In genomic region chr2:164438257-164438656, GRCm38 (mm10) we compare ENCODE assay signal across 15 mouse cellular contexts. TPM values are rescaled to one million over a fixed set of nuclear protein-coding genes. Genes with fewer than 3 reads are reported as not detected.
DNase-seq lines count a peak whose midpoint lies in the region; ATAC-seq and TF ChIP-seq lines count a peak whose summit lies in the region.
"Had no signal": no experiment of that assay in that cellular context is flagged by ENCODE, and none has a peak within 500 bp of the region (broad histone marks: within the 10 kb centered on the region; RNA-seq: fewer than 3 reads in every experiment).

No protein-coding gene starts in this region.

- 52% methylated on average over 8 of the region's 8 CpGs for WGBS in heart, embryonic 16.5 days
- WGBS in heart, embryonic 12.5 days = 49% methylated on average over 8 of the region's 8 CpGs
- WGBS in kidney, embryonic 14.5 days = 25% methylated on average over 8 of the region's 8 CpGs
- 42% methylated on average over 8 of the region's 8 CpGs for WGBS in liver, postnatal 0 days (ENCODE audit: insufficient replicate concordance)

- no peaks in the 10 kb centered on the region; the same call in 1 of the 2 replicates for H3K27me3 ChIP-seq in heart, embryonic 16.5 days (ENCODE audit: control insufficient read depth, insufficient read depth, low read length)
- H3K27me3 ChIP-seq in heart, embryonic 12.5 days (replicated peaks) = peaks cover 4% of the 10 kb centered on the region; the same call in 1 of the 2 replicates
- no peaks in the 10 kb centered on the region for H3K27me3 ChIP-seq in kidney, embryonic 14.5 days (ENCODE audit: control insufficient read depth, insufficient read depth, low read length)
- 0 out of 2 replicates have a peak, but pooled peaks cover 6% of the 10 kb centered on the region for H3K27me3 ChIP-seq in liver, postnatal 0 days (ENCODE audit: insufficient read depth, low read length)

- no peak for TF ChIP-seq EP300 in liver, postnatal 0 days (IDR thresholded peaks at IDR 0.05; ENCODE audit: low read depth)

- H3K4me3 ChIP-seq in heart, embryonic 16.5 days (ENCODE audit: low read length) = no peak overlapping the region
- H3K4me3 ChIP-seq in heart, embryonic 12.5 days = no peak overlapping the region
- no peak overlapping the region for H3K4me3 ChIP-seq in brown adipose tissue, adult 24 weeks (ENCODE audit: insufficient read depth, low read depth, low read length)
- no peak overlapping the region for H3K4me3 ChIP-seq in kidney, embryonic 14.5 days (ENCODE audit: low read length)
- H3K4me3 ChIP-seq in liver, postnatal 0 days (ENCODE audit: low read depth, low read length) = peak overlapping the region; percentile 36
- H3K4me3 ChIP-seq: limb, embryonic 10.5 days; neural tube, embryonic 15.5 days had no signal

- H3K27ac ChIP-seq in heart, embryonic 16.5 days (ENCODE audit: low read length) = no peak overlapping the region
- H3K27ac ChIP-seq in heart, embryonic 12.5 days (ENCODE audit: poor library complexity, severe bottlenecking) = no peak overlapping the region
- H3K27ac ChIP-seq in brown adipose tissue, adult 24 weeks (replicated peaks; ENCODE audit: low read depth, low read length) = peak overlapping the region; percentile 64; the same call in 1 of the 2 replicates
- peak overlapping the region; percentile 53 for H3K27ac ChIP-seq in kidney, embryonic 14.5 days (ENCODE audit: low read depth, low read length)
- 0 out of 2 replicates have a peak overlapping the region, but pooled peaks have one; percentile 50 for H3K27ac ChIP-seq in liver, postnatal 0 days (ENCODE audit: low read depth)
- H3K27ac ChIP-seq: limb, embryonic 10.5 days; neural tube, embryonic 15.5 days had no signal

- peaks cover 32% of the 10 kb centered on the region for H3K4me1 ChIP-seq in heart, embryonic 16.5 days (ENCODE audit: control insufficient read depth, insufficient read depth, low read length)
- H3K4me1 ChIP-seq in heart, embryonic 12.5 days (replicated peaks) = peaks cover 86% of the 10 kb centered on the region
- H3K4me1 ChIP-seq in brown adipose tissue, adult 24 weeks (ENCODE audit: control insufficient read depth, insufficient read depth, insufficient read length, low read length) = peaks cover 47% of the 10 kb centered on the region
- peaks cover 66% of the 10 kb centered on the region for H3K4me1 ChIP-seq in kidney, embryonic 14.5 days (ENCODE audit: control insufficient read depth, insufficient read depth, low read length)
- H3K4me1 ChIP-seq in liver, postnatal 0 days (ENCODE audit: insufficient read depth) = peaks cover 22% of the 10 kb centered on the region

- no peak overlapping the region for H3K9ac ChIP-seq in heart, embryonic 16.5 days (ENCODE audit: low read length)
- H3K9ac ChIP-seq in heart, embryonic 12.5 days = no peak overlapping the region
- H3K9ac ChIP-seq in kidney, embryonic 14.5 days (ENCODE audit: low read depth, low read length) = no peak overlapping the region
- no peak overlapping the region; the same call in 1 of the 2 replicates for H3K9ac ChIP-seq in liver, postnatal 0 days (replicated peaks)
- H3K9ac ChIP-seq: neural tube, embryonic 15.5 days had no signal

- no peak for TF ChIP-seq CTCF in liver, postnatal 0 days (IDR thresholded peaks at IDR 0.05; ENCODE audit: low read depth)

- H3K9me3 ChIP-seq in heart, embryonic 16.5 days (replicated peaks; ENCODE audit: control insufficient read depth, low read length) = no peaks in the 10 kb centered on the region
- H3K9me3 ChIP-seq in heart, embryonic 12.5 days (replicated peaks) = no peaks in the 10 kb centered on the region
- no peaks in the 10 kb centered on the region for H3K9me3 ChIP-seq in kidney, embryonic 14.5 days (ENCODE audit: control insufficient read depth, low read length)
- H3K9me3 ChIP-seq in liver, postnatal 0 days (ENCODE audit: low read length) = no peaks in the 10 kb centered on the region
- H3K9me3 ChIP-seq: limb, embryonic 10.5 days; neural tube, embryonic 15.5 days had no signal

- H3K4me2 ChIP-seq in heart, embryonic 16.5 days (ENCODE audit: low read depth, low read length) = peak overlapping the region; percentile 3; the same call in 1 of the 2 replicates
- no peak overlapping the region; the same call in 1 of the 2 replicates for H3K4me2 ChIP-seq in heart, embryonic 12.5 days
- H3K4me2 ChIP-seq in kidney, embryonic 14.5 days (replicated peaks; ENCODE audit: low read depth, low read length) = peak overlapping the region; percentile 29
- peak overlapping the region; percentile 63 for H3K4me2 ChIP-seq in liver, postnatal 0 days (ENCODE audit: low read depth, low read length)
- H3K4me2 ChIP-seq: neural tube, embryonic 15.5 days had no signal

- DNase-seq in liver, postnatal 0 days = no peak
- no peak for DNase-seq in right cerebral cortex, postnatal 25 days
- DNase-seq in adrenal gland, postnatal 36 days = no peak
- DNase-seq in right cerebral cortex, postnatal 14 days = no peak
- DNase-seq: layer of hippocampus, adult 9-11 months had no signal

- H3K36me3 ChIP-seq in heart, embryonic 16.5 days (ENCODE audit: control insufficient read depth, insufficient read depth) = no peaks in the 10 kb centered on the region
- H3K36me3 ChIP-seq in heart, embryonic 12.5 days = no peaks in the 10 kb centered on the region
- H3K36me3 ChIP-seq in kidney, embryonic 14.5 days (ENCODE audit: control insufficient read depth, insufficient read depth, low read length) = no peaks in the 10 kb centered on the region
- peaks cover 2% of the 10 kb centered on the region for H3K36me3 ChIP-seq in liver, postnatal 0 days (replicated peaks; ENCODE audit: insufficient read depth, low read length)
- H3K36me3 ChIP-seq: limb, embryonic 10.5 days; neural tube, embryonic 15.5 days had no signal

- ATAC-seq in heart, embryonic 16.5 days (replicated peaks; ENCODE audit: extremely low read depth, insufficient read depth, low FRiP score) = no peak
- ATAC-seq in heart, embryonic 12.5 days (ENCODE audit: insufficient number of reproducible peaks, low FRiP score) = no peak
- ATAC-seq in kidney, embryonic 14.5 days (ENCODE audit: low FRiP score, low TSS enrichment) = no peak
- no peak for ATAC-seq in liver, postnatal 0 days

RNA-seq across cellular contexts. Expression of gene Sdc4, which starts 5.4 kb away (rescaled TPM):
- polyA plus RNA-seq in heart, embryonic 16.5 days (2015; fragmentation: Nextera tagmentation; extraction: Ambion mirVana) = 48.0 and 61.1 TPM in 2 replicates
- 40.1 and 40.6 TPM in 2 replicates for polyA plus RNA-seq in heart, embryonic 12.5 days (2016; fragmentation: Nextera tagmentation; extraction: Ambion mirVana)
- 34.7 and 37.6 TPM in 2 replicates for polyA plus RNA-seq in brown adipose tissue, adult 24 weeks (2012; ENCODE audit: insufficient read depth, insufficient read length, missing spikeins)
- polyA plus RNA-seq in kidney, embryonic 14.5 days (2014; fragmentation: Nextera tagmentation; extraction: Ambion mirVana) = 87.8 and 108 TPM in 2 replicates
- 194 and 208 TPM in 2 replicates for polyA plus RNA-seq in liver, postnatal 0 days (2015; fragmentation: Nextera tagmentation; extraction: Ambion mirVana)
- 100 to 1,000 TPM; 116 to 144 TPM for total RNA-seq in adrenal gland, postnatal 36 days (2021)

RNA-seq across cellular contexts. Expression of gene Sys1, which starts 18.5 kb away (rescaled TPM):
- polyA plus RNA-seq in heart, embryonic 16.5 days (2015; fragmentation: Nextera tagmentation; extraction: Ambion mirVana) = 33.4 and 41.7 TPM in 2 replicates
- 36.4 and 40.3 TPM in 2 replicates for polyA plus RNA-seq in heart, embryonic 12.5 days (2016; fragmentation: Nextera tagmentation; extraction: Ambion mirVana)
- polyA plus RNA-seq in brown adipose tissue, adult 24 weeks (2012; ENCODE audit: insufficient read depth, insufficient read length, missing spikeins) = 24.4 and 27.2 TPM in 2 replicates
- 66.8 and 69.4 TPM in 2 replicates for polyA plus RNA-seq in kidney, embryonic 14.5 days (2014; fragmentation: Nextera tagmentation; extraction: Ambion mirVana)
- 43.5 and 46.2 TPM in 2 replicates for polyA plus RNA-seq in liver, postnatal 0 days (2015; fragmentation: Nextera tagmentation; extraction: Ambion mirVana)
- total RNA-seq in adrenal gland, postnatal 36 days (2021) = 10 to 100 TPM; 28.3 to 33.2 TPM

RNA-seq across cellular contexts. Expression of gene Gm20458, which starts 22.5 kb away (rescaled TPM):
- 11.6 and 12.1 TPM in 2 replicates for polyA plus RNA-seq in heart, embryonic 16.5 days (2015; fragmentation: Nextera tagmentation; extraction: Ambion mirVana)
- polyA plus RNA-seq in heart, embryonic 12.5 days (2016; fragmentation: Nextera tagmentation; extraction: Ambion mirVana) = 11.8 and 16.9 TPM in 2 replicates
- polyA plus RNA-seq in brown adipose tissue, adult 24 weeks (2012; ENCODE audit: insufficient read depth, insufficient read length, missing spikeins) = 2.4 TPM in 1 of 2 replicates, not detected in the other
- 7.1 and 8.4 TPM in 2 replicates for polyA plus RNA-seq in kidney, embryonic 14.5 days (2014; fragmentation: Nextera tagmentation; extraction: Ambion mirVana)
- polyA plus RNA-seq in liver, postnatal 0 days (2015; fragmentation: Nextera tagmentation; extraction: Ambion mirVana) = 5.8 and 6.1 TPM in 2 replicates
- total RNA-seq in adrenal gland, postnatal 36 days (2021) = 1 to 10 TPM; 5.0 to 8.4 TPM
- total RNA-seq: ES-E14; megakaryocyte, adult 5-6 weeks had no signal

RNA-seq across cellular contexts. Expression of gene Matn4, which starts 33.3 kb away (rescaled TPM):
- 7.2 and 8.9 TPM in 2 replicates for polyA plus RNA-seq in heart, embryonic 16.5 days (2015; fragmentation: Nextera tagmentation; extraction: Ambion mirVana)
- 6.2 and 6.4 TPM in 2 replicates for polyA plus RNA-seq in heart, embryonic 12.5 days (2016; fragmentation: Nextera tagmentation; extraction: Ambion mirVana)
- polyA plus RNA-seq in brown adipose tissue, adult 24 weeks (2012; ENCODE audit: insufficient read depth, insufficient read length, missing spikeins) = 0.52 TPM in 1 of 2 replicates, not detected in the other
- polyA plus RNA-seq in kidney, embryonic 14.5 days (2014; fragmentation: Nextera tagmentation; extraction: Ambion mirVana) = 0.12 and 0.20 TPM in 2 replicates
- polyA plus RNA-seq in liver, postnatal 0 days (2015; fragmentation: Nextera tagmentation; extraction: Ambion mirVana) = 0.18 and 0.25 TPM in 2 replicates
- 1 to 10 TPM in 1 of 2 experiments, under 1 TPM in 1; 0.92 to 1.4 TPM for total RNA-seq in adrenal gland, postnatal 36 days (2021)
- total RNA-seq: megakaryocyte, adult 5-6 weeks had no signal

RNA-seq across cellular contexts. Expression of gene Trp53tg5, which starts 35.3 kb away (rescaled TPM):
- polyA plus RNA-seq in heart, embryonic 16.5 days (2015; fragmentation: Nextera tagmentation; extraction: Ambion mirVana) = not detected in 2 replicates
- 0.19 TPM in 1 of 2 replicates, not detected in the other for polyA plus RNA-seq in heart, embryonic 12.5 days (2016; fragmentation: Nextera tagmentation; extraction: Ambion mirVana)
- not detected in 2 replicates for polyA plus RNA-seq in brown adipose tissue, adult 24 weeks (2012; ENCODE audit: insufficient read depth, insufficient read length, missing spikeins)
- polyA plus RNA-seq in kidney, embryonic 14.5 days (2014; fragmentation: Nextera tagmentation; extraction: Ambion mirVana) = not detected in 2 replicates
- polyA plus RNA-seq in liver, postnatal 0 days (2015; fragmentation: Nextera tagmentation; extraction: Ambion mirVana) = not detected in 2 replicates
- not detected for total RNA-seq in adrenal gland, postnatal 36 days (2021)
- total RNA-seq: adrenal gland, postnatal 14 days; heart, postnatal 25 days; megakaryocyte, adult 5-6 weeks had no signal
- polyA plus RNA-seq: limb, embryonic 10.5 days; neural tube, embryonic 15.5 days had no signal

Comparison
In these comparisons a context has a peak if more than half of its experiments do, and no peak if none do; other contexts are left out.
1. H3K27ac ChIP-seq: peak in brown adipose tissue, adult 24 weeks (single experiment), kidney, embryonic 14.5 days (single experiment) and liver, postnatal 0 days (single experiment); none in heart, embryonic 16.5 days (single experiment) and heart, embryonic 12.5 days (single experiment).